7 mouse cellular contexts compared by ENCODE assay signal in genomic region chr16:55837653-55838052, GRCm38 (mm10). TPM values are rescaled to one million over a fixed set of nuclear protein-coding genes. Genes with fewer than 3 reads are reported as not detected.
DNase-seq lines count a peak whose midpoint lies in the region; ATAC-seq and TF ChIP-seq lines count a peak whose summit lies in the region.
"Not testable (repeated sequence)": the region's sequence is repeated elsewhere in the genome, so short reads cannot be mapped to it uniquely, and the experiment has no call there.

No protein-coding gene starts in this region.

- TF ChIP-seq CTCF in small intestine, adult 2 months (IDR thresholded peaks at IDR 0.05; ENCODE audit: extremely low read depth, insufficient read length, insufficient replicate concordance, low read depth, low read length) = not testable (repeated sequence)

- H3K4me3 ChIP-seq in embryonic facial prominence, embryonic 15.5 days (replicated peaks); liver, embryonic 12.5 days; midbrain, embryonic 11.5 days (ENCODE audit: low read depth, low read length): not testable (repeated sequence)
- peak overlapping the region; percentile 62; the same call in 1 of the 2 replicates for H3K4me3 ChIP-seq in hindbrain, embryonic 13.5 days
- H3K4me3 ChIP-seq in kidney, embryonic 15.5 days (replicated peaks) = peak overlapping the region; percentile 59
- H3K4me3 ChIP-seq in small intestine, adult 2 months (ENCODE audit: low read depth, low read length) = 0 out of 2 replicates have a peak overlapping the region, but pooled peaks have one; percentile 6

- H3K9me3 ChIP-seq in embryonic facial prominence, embryonic 15.5 days (replicated peaks); hindbrain, embryonic 13.5 days; kidney, embryonic 15.5 days (replicated peaks); liver, embryonic 12.5 days (replicated peaks); midbrain, embryonic 11.5 days (ENCODE audit: control insufficient read depth, low read length): not testable (repeated sequence)

- not testable (repeated sequence) for H3K36me3 ChIP-seq in embryonic facial prominence, embryonic 15.5 days; hindbrain, embryonic 13.5 days; kidney, embryonic 15.5 days; liver, embryonic 12.5 days; midbrain, embryonic 11.5 days (ENCODE audit: control insufficient read depth, insufficient read depth, low read length); small intestine, adult 2 months (ENCODE audit: control insufficient read depth, insufficient read depth, low read length)

- not testable (repeated sequence) for H3K27ac ChIP-seq in embryonic facial prominence, embryonic 15.5 days (replicated peaks); hindbrain, embryonic 13.5 days; kidney, embryonic 15.5 days; liver, embryonic 12.5 days; midbrain, embryonic 11.5 days (ENCODE audit: low read depth, low read length); small intestine, adult 2 months (ENCODE audit: insufficient read depth, low read depth, low read length)

- WGBS in embryonic facial prominence, embryonic 15.5 days = 93% methylated on average over 8 of the region's 8 CpGs
- 95% methylated on average over 8 of the region's 8 CpGs for WGBS in hindbrain, embryonic 13.5 days
- 89% methylated on average over 8 of the region's 8 CpGs for WGBS in kidney, embryonic 15.5 days
- WGBS in liver, embryonic 12.5 days (ENCODE audit: insufficient replicate concordance) = 76% methylated on average over 8 of the region's 8 CpGs
- WGBS in midbrain, embryonic 11.5 days = 92% methylated on average over 8 of the region's 8 CpGs
- 84% methylated on average over 8 of the region's 8 CpGs for WGBS in small intestine, adult 2 months

- not testable (repeated sequence) for H3K4me1 ChIP-seq in embryonic facial prominence, embryonic 15.5 days; hindbrain, embryonic 13.5 days (replicated peaks); kidney, embryonic 15.5 days; midbrain, embryonic 11.5 days (ENCODE audit: control insufficient read depth, insufficient read depth, low read length); small intestine, adult 2 months (ENCODE audit: control insufficient read depth, insufficient read depth, insufficient read length, low read length)
- peaks cover 14% of the 10 kb centered on the region for H3K4me1 ChIP-seq in liver, embryonic 12.5 days

- TF ChIP-seq POLR2A in small intestine, adult 2 months (IDR thresholded peaks at IDR 0.05; ENCODE audit: low read depth, low read length) = not testable (repeated sequence)

- H3K9ac ChIP-seq in embryonic facial prominence, embryonic 15.5 days; hindbrain, embryonic 13.5 days; liver, embryonic 12.5 days; midbrain, embryonic 11.5 days (ENCODE audit: low read length): not testable (repeated sequence)
- 0 out of 2 replicates have a peak overlapping the region, but pooled peaks have one; percentile 71 for H3K9ac ChIP-seq in kidney, embryonic 15.5 days

- not testable (repeated sequence) for H3K27me3 ChIP-seq in embryonic facial prominence, embryonic 15.5 days; hindbrain, embryonic 13.5 days; kidney, embryonic 15.5 days; liver, embryonic 12.5 days (replicated peaks); midbrain, embryonic 11.5 days (ENCODE audit: control insufficient read depth, insufficient read depth, low read length); small intestine, adult 2 months (ENCODE audit: control insufficient read depth, insufficient read depth, low read length)

- not testable (repeated sequence) for ATAC-seq in embryonic facial prominence, embryonic 15.5 days (ENCODE audit: insufficient number of reproducible peaks, low FRiP score, low TSS enrichment, low read depth); hindbrain, embryonic 13.5 days (ENCODE audit: low FRiP score); kidney, embryonic 15.5 days (replicated peaks; ENCODE audit: low FRiP score); liver, embryonic 12.5 days; midbrain, embryonic 11.5 days (ENCODE audit: low FRiP score)

- H3K4me2 ChIP-seq in embryonic facial prominence, embryonic 15.5 days (replicated peaks) = peak overlapping the region; percentile 70
- peak overlapping the region; percentile 69 for H3K4me2 ChIP-seq in hindbrain, embryonic 13.5 days
- H3K4me2 ChIP-seq in kidney, embryonic 15.5 days = peak overlapping the region; percentile 60
- H3K4me2 ChIP-seq in liver, embryonic 12.5 days = peak overlapping the region; percentile 79
- peak overlapping the region; percentile 61 for H3K4me2 ChIP-seq in midbrain, embryonic 11.5 days

- DNase-seq in heart, adult 11 months = peak; percentile 53
- not testable (repeated sequence) for DNase-seq in midbrain, embryonic 11.5 days (ENCODE audit: low spot score, missing footprints)

RNA-seq across cellular contexts. Expression of gene Nfkbiz, which starts 1.0 kb away (rescaled TPM):
- polyA plus RNA-seq in embryonic facial prominence, embryonic 15.5 days (2015; fragmentation: Nextera tagmentation; extraction: Ambion mirVana) = 5.8 and 6.4 TPM in 2 replicates
- polyA plus RNA-seq in hindbrain, embryonic 13.5 days (2015; fragmentation: Nextera tagmentation; extraction: Ambion mirVana) = 1.6 and 3.1 TPM in 2 replicates
- 3.8 and 4.3 TPM in 2 replicates for polyA plus RNA-seq in kidney, embryonic 15.5 days (2015; fragmentation: Nextera tagmentation; extraction: Ambion mirVana)
- polyA plus RNA-seq in liver, embryonic 12.5 days (2016; fragmentation: Nextera tagmentation; extraction: Ambion mirVana) = 2.4 and 2.6 TPM in 2 replicates
- 1.3 and 1.8 TPM in 2 replicates for polyA plus RNA-seq in midbrain, embryonic 11.5 days (2014; fragmentation: Nextera tagmentation; extraction: Ambion mirVana)
- 38.6 and 53.2 TPM in 2 replicates for polyA plus RNA-seq in small intestine, adult 2 months (2012; rRNA removed)

RNA-seq across cellular contexts. Expression of gene Nxpe3, which starts 57.4 kb away (rescaled TPM):
- polyA plus RNA-seq in embryonic facial prominence, embryonic 15.5 days (2015; fragmentation: Nextera tagmentation; extraction: Ambion mirVana) = 0.67 and 0.70 TPM in 2 replicates
- polyA plus RNA-seq in hindbrain, embryonic 13.5 days (2015; fragmentation: Nextera tagmentation; extraction: Ambion mirVana) = 1.1 and 1.2 TPM in 2 replicates
- polyA plus RNA-seq in kidney, embryonic 15.5 days (2015; fragmentation: Nextera tagmentation; extraction: Ambion mirVana) = 1.6 and 1.9 TPM in 2 replicates
- polyA plus RNA-seq in liver, embryonic 12.5 days (2016; fragmentation: Nextera tagmentation; extraction: Ambion mirVana) = 0.57 and 0.71 TPM in 2 replicates
- polyA plus RNA-seq in midbrain, embryonic 11.5 days (2014; fragmentation: Nextera tagmentation; extraction: Ambion mirVana) = 1.1 TPM in 2 replicates
- 0.42 and 1.3 TPM in 2 replicates for polyA plus RNA-seq in small intestine, adult 2 months (2012; rRNA removed)
